Mouse (Mus musculus) yolk sac, embryonic 10.5 days (tissue): ENCODE data around the gene Stxbp1.
A peak's percentile ranks its signal among the peaks of the same experiment; 100 is the strongest.

Experiments
- DNase-seq: peaks from one replicate; pipeline ENCODE4 v3.0.0-alpha.2; 2017; ENCODE audit warnings: low spot score

The Stxbp1 gene

GRCm38 (mm10) chr2:32846805-32847467 lies at the start of gene Stxbp1:
Gene Stxbp1 (minus strand): TSS chr2:32847245.
- DNase-seq, result peak; percentile 85

- no peak for DNase-seq
Measured at GRCm38 (mm10) chr2:32896507-32897147, 49.6 kb upstream of the Stxbp1 start.

GRCm38 (mm10) chr2:32895606-32896106 lies 48.6 kb upstream of the Stxbp1 start:
- peak; percentile 85 for DNase-seq

- DNase-seq, result no peak
Measured at GRCm38 (mm10) chr2:32894097-32894496, 47.1 kb upstream of the Stxbp1 start.

GRCm38 (mm10) chr2:32892490-32892889 lies 45.4 kb upstream of the Stxbp1 start:
- peak; percentile 36 for DNase-seq

GRCm38 (mm10) chr2:32891278-32891677 lies 44.2 kb upstream of the Stxbp1 start:
- no peak for DNase-seq

GRCm38 (mm10) chr2:32890280-32890679 lies 43.2 kb upstream of the Stxbp1 start:
- no peak for DNase-seq

GRCm38 (mm10) chr2:32888551-32888950 lies 41.5 kb upstream of the Stxbp1 start:
- no peak for DNase-seq

- DNase-seq, result no peak
Measured at GRCm38 (mm10) chr2:32888029-32888428, 41.0 kb upstream of the Stxbp1 start.

GRCm38 (mm10) chr2:32884745-32885144 lies 37.7 kb upstream of the Stxbp1 start:
- peak; percentile 33 for DNase-seq

GRCm38 (mm10) chr2:32882283-32883043 lies 35.4 kb upstream of the Stxbp1 start:
- peak; percentile 32 for DNase-seq

- no peak for DNase-seq
Measured at GRCm38 (mm10) chr2:32881723-32882122, 34.7 kb upstream of the Stxbp1 start.

GRCm38 (mm10) chr2:32881054-32881453 lies 34.0 kb upstream of the Stxbp1 start:
- no peak for DNase-seq

GRCm38 (mm10) chr2:32879593-32879992 lies 32.5 kb upstream of the Stxbp1 start:
- no peak for DNase-seq

GRCm38 (mm10) chr2:32878396-32878795 lies 31.4 kb upstream of the Stxbp1 start:
- DNase-seq, result no peak

GRCm38 (mm10) chr2:32877761-32878393 lies 30.8 kb upstream of the Stxbp1 start:
- DNase-seq, result no peak

- DNase-seq, result no peak
Measured at GRCm38 (mm10) chr2:32877303-32877702, 30.3 kb upstream of the Stxbp1 start.

GRCm38 (mm10) chr2:32876490-32877302 lies 29.7 kb upstream of the Stxbp1 start:
- peak; percentile 75 for DNase-seq

- peak; percentile 96 for DNase-seq
Measured at GRCm38 (mm10) chr2:32875675-32876489, 28.8 kb upstream of the Stxbp1 start, which contains the start of gene Fam129b. Gene Fam129b (plus strand): TSS chr2:32876114.

- DNase-seq, result no peak
Measured at GRCm38 (mm10) chr2:32874951-32875674, 28.1 kb upstream of the Stxbp1 start.
